Mouse (Mus musculus) heart, adult 2 months (tissue): Measurements from ENCODE around the gene Gbgt1.
A peak's percentile ranks its signal among the peaks of the same experiment; 100 is the strongest.

Source experiments
- CTCF ChIP-seq: fragments of 200-600 bp; IDR thresholded peaks from 2 replicates; pipeline ENCODE4 v1.8.1; 2022; ENCODE audit warnings: antibody characterized with exemption, mild to moderate bottlenecking, moderate library complexity
- EP300 ChIP-seq: fragments of 200-500 bp; IDR thresholded peaks from 2 replicates; pipeline ENCODE4 v1.6.1; 2011; ENCODE audit warnings: low read depth, low read length, control low read depth; ENCODE audit not compliant: insufficient read depth
- POLR2A ChIP-seq: fragments of 200-500 bp; IDR thresholded peaks from 2 replicates; pipeline ENCODE4 v1.6.1; 2011; ENCODE audit warnings: mild to moderate bottlenecking, low read depth, low read length, control low read depth; ENCODE audit not compliant: insufficient read depth

DNA sequence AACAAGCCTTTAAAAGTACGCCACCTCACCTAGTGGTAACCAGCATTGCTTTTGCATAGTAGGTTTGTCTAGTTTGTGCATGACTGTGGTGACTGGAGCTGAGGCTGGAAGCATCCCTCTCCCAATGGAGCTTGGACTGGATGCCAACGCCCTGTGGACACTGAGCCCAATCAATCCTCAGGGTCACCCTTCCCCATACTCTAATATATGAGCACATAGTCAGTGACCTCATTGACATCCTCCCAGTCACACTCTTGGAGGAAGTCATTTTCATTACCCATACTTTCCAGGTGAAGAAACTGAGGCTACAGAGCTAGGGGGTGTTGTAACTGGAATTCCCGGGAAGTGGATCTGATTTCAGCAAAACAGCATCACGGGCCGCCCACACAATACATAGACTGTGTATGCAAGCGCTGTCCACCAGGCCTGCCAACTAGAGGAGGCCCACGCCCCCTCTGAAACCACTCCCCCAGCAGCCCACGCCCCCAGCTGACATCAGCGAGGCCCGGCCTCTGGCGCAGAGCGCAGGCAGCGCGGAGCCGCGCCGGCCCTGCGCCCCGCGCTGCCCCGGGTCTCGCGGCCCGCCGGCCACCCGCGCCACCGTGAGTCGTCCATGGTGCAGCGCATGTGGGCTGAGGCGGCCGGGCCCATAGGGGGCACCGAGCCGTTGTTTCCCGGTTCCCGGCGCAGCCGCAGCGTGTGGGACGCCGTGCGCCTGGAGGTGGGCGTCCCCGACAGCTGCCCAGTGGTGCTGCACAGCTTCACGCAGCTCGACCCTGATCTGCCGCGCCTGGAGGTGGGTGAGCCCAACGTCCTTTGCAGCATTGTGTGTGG is 36.5 kb downstream of the Gbgt1 start:
- TF ChIP-seq POLR2A (peak; percentile 47; the same call in 1 of the 2 replicates), EP300 (no peak), CTCF (peak; percentile 60)
